Mouse (Mus musculus) lung, embryonic 15.5 days (tissue): ENCODE measurements at regions not wholly inside any gene's neighbourhood (a gene's known extent, or its start where the extent isn't known, plus 50 kb on each side); places are given as distances from the start of the nearest gene placed in this dataset.

Experiments used
- ATAC-seq: fragments of 200-750 bp; cut with Nextera tagmentation; 2 replicates; pipeline ENCODE4 v1.8.0; 2017; ENCODE audit warnings: moderate number of reproducible peaks, borderline replicate concordance; ENCODE audit not compliant: low FRiP score, low TSS enrichment; ENCODE audit errors: extremely low read depth
- H3K27ac ChIP-seq: fragments of 300-500 bp; sonication (generic); 2 replicates; pipeline ENCODE4 v1.5.1; 2015; ENCODE audit warnings: moderate library complexity, mild to moderate bottlenecking, inconsistent platforms
- H3K27me3 ChIP-seq: fragments of 300-500 bp; sonication (generic); 2 replicates; pipeline ENCODE4 v1.6.1; 2015; ENCODE audit warnings: inconsistent platforms
- H3K36me3 ChIP-seq: fragments of 300-500 bp; sonication (generic); 2 replicates; pipeline ENCODE4 v1.6.1; 2015; ENCODE audit warnings: inconsistent platforms
- H3K4me1 ChIP-seq: fragments of 300-500 bp; sonication (generic); 2 replicates; pipeline ENCODE4 v1.6.1; 2015; ENCODE audit warnings: inconsistent platforms
- H3K4me2 ChIP-seq: fragments of 300-500 bp; sonication (generic); 2 replicates; pipeline ENCODE4 v1.6.1; 2015; ENCODE audit warnings: inconsistent platforms, mild to moderate bottlenecking, moderate library complexity
- H3K4me3 ChIP-seq: fragments of 300-500 bp; sonication (generic); 2 replicates; pipeline ENCODE4 v1.5.1; 2015; ENCODE audit warnings: mild to moderate bottlenecking, inconsistent platforms
- H3K9ac ChIP-seq: fragments of 300-500 bp; sonication (generic); 2 replicates; pipeline ENCODE4 v1.6.1; 2015; ENCODE audit warnings: inconsistent platforms
- H3K9me3 ChIP-seq: fragments of 300-500 bp; sonication (generic); 2 replicates; pipeline ENCODE4 v1.6.1; 2016; ENCODE audit warnings: inconsistent platforms
- WGBS: fragments of 180-500 bp; shearing (Covaris S2); methylation state at CpG from one replicate; pipeline ENCODE4 v1.1.7; 2015; 5-methylcytosine and 5-hydroxymethylcytosine counted together

GRCm38 (mm10) chr10:45890088-45890626 is 312.5 kb downstream of the Hace1 start:
- H3K36me3 ChIP-seq = no peaks in the 10 kb centered on the region
- H3K27me3 ChIP-seq = no peaks in the 10 kb centered on the region
- H3K9ac ChIP-seq = no peak overlapping the region
- no peak overlapping the region for H3K4me2 ChIP-seq
- WGBS = 85% methylated on average over 9 of the region's 9 CpGs
- no peaks in the 10 kb centered on the region for H3K9me3 ChIP-seq
- no peak overlapping the region for H3K27ac ChIP-seq
- ATAC-seq = no peak
- 0 out of 2 replicates have a peak, but pooled peaks cover 4% of the 10 kb centered on the region for H3K4me1 ChIP-seq
- H3K4me3 ChIP-seq = no peak overlapping the region

DNA sequence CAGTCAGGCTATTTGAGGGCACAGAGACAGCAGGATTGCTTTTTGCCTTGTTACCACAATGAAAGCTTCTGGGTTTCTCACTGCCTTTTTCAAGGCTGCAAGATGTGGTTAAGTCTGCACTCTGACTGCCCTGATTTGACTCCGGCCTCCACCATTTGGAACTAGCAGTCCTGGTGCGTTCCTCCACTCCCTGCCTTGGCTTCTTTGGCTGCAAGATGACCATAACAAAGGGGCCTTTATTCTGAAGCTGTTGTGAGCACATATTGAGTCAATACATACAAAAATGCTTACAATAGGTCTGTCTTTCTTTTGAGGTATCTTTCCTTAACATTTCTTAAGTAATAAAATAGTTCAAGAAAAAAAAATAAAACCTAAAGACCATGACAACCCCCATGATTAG is 314.8 kb downstream of the Hace1 start:
- 73% methylated on average over 2 of the region's 2 CpGs for WGBS
- H3K9me3 ChIP-seq = no peaks in the 10 kb centered on the region
- no peak overlapping the region for H3K4me3 ChIP-seq
- H3K9ac ChIP-seq = no peak overlapping the region
- H3K4me1 ChIP-seq = 0 out of 2 replicates have a peak, but pooled peaks cover 4% of the 10 kb centered on the region
- H3K27ac ChIP-seq = no peak overlapping the region
- ATAC-seq = no peak
- H3K27me3 ChIP-seq = no peaks in the 10 kb centered on the region
- H3K36me3 ChIP-seq = no peaks in the 10 kb centered on the region
- no peak overlapping the region for H3K4me2 ChIP-seq

DNA sequence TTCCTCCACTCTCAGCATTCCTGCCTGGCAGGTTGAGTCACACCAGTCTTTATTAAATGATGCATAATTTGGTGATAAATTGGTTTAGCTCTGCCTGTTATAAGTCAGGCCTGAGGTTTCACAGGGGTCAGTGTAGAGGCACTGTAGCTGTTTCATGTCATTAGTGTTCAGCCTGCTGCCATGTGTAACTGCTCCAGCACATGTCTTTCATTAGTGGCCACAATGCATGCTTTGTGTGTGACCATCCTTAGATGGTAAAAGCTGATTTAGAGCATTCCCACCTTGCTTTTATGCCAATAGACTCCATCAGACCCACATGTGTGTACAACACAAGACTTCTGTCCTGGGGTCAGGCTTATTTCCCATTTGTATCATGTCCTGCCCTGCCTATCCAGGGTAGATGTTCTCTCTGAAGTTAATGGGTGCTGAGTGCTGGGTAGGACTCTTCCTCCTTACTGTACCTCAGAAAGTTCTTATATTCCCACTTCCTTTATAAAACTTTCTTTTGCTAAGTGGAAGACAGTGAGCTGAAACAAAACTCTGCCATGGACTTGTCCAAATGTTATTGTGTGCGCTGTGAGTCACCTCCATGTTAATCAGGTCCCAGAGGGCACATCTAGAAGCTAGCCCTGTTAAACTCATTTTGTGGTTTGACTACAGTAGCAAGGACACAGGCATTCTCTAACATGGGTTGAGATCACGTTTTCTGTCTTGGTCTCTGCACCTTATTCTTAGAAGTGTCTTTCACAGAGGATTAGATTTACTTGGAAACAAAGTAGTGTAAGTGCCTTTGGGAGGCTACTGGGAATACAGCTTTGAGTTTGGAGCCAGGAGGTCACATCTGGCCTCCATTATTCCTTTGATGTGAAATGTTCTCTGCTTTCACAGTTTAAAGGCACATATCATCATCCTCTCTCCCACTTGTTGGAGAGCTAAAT is 316.5 kb downstream of the Hace1 start:
- Histone ChIP-seq H3K9ac (no peak overlapping the region), H3K4me2 (no peak overlapping the region), H3K4me3 (no peak overlapping the region), H3K27me3 (no peaks in the 10 kb centered on the region), H3K4me1 (0 out of 2 replicates have a peak, but pooled peaks cover 4% of the 10 kb centered on the region), H3K36me3 (no peaks in the 10 kb centered on the region), H3K9me3 (no peaks in the 10 kb centered on the region), H3K27ac (no peak overlapping the region)
- 64% methylated on average over 2 of the region's 2 CpGs for WGBS
- ATAC-seq = no peak

GRCm38 (mm10) chr10:45916928-45917327 is 339.3 kb downstream of the Hace1 start:
- no peaks in the 10 kb centered on the region for H3K36me3 ChIP-seq
- no peak overlapping the region for H3K4me3 ChIP-seq
- ATAC-seq = no peak
- no peak overlapping the region for H3K27ac ChIP-seq
- no peaks in the 10 kb centered on the region for H3K9me3 ChIP-seq
- no peak overlapping the region for H3K4me2 ChIP-seq
- H3K9ac ChIP-seq = no peak overlapping the region
- WGBS = 22% methylated on average over 3 of the region's 3 CpGs
- H3K4me1 ChIP-seq = no peaks in the 10 kb centered on the region
- H3K27me3 ChIP-seq = no peaks in the 10 kb centered on the region

- no peaks in the 10 kb centered on the region for H3K4me1 ChIP-seq
Observed at GRCm38 (mm10) chr10:45925746-45926145, 348.1 kb downstream of the Hace1 start.

DNA sequence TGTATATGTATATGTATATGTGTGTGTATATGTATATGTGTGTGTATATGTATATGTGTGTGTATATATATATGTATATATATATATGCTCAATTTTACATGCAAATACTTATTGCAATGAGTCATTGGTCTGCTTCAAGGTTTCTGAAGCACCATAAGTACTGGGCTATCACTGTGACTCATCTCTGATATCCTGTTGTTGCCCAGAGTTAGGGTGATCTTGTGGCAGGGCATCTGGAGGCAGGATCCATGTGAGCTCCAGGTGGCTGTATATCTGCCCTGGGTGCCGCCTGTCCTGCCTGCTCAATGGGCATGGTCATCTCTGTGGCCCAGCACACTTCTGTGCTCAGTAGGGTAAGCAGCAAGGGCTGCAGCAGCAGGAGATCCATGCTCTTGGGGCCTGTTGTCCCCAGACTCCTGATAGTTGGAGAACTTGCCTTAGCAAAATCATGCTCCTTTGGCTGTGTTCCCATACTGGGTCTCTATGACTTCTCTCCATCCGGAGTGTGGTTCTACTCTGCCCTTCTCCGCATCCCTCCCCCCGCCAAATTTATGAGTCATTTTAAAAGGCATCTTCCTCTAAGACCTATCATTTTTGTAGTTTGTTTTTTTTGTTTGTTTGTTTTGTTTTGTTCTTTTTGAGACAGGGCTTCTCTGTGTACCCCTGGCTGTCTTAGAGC is 356.1 kb downstream of the Hace1 start:
- no peaks in the 10 kb centered on the region for H3K36me3 ChIP-seq
- WGBS = 85% methylated on average over 4 of the region's 4 CpGs
- H3K4me1 ChIP-seq = no peaks in the 10 kb centered on the region
- H3K9ac ChIP-seq = no peak overlapping the region
- H3K27ac ChIP-seq = no peak overlapping the region
- no peaks in the 10 kb centered on the region for H3K9me3 ChIP-seq
- no peak overlapping the region for H3K4me3 ChIP-seq
- no peak overlapping the region for H3K4me2 ChIP-seq
- ATAC-seq = no peak
- H3K27me3 ChIP-seq = no peaks in the 10 kb centered on the region

More at GRCm38 (mm10) chr10:45925746-45926145, 348.1 kb downstream of the Hace1 start:
- ATAC-seq = no peak
- Histone ChIP-seq H3K27ac (no peak overlapping the region), H3K4me3 (no peak overlapping the region), H3K4me2 (no peak overlapping the region), H3K36me3 (no peaks in the 10 kb centered on the region), H3K9ac (no peak overlapping the region), H3K27me3 (no peaks in the 10 kb centered on the region), H3K9me3 (no peaks in the 10 kb centered on the region)
- 39% methylated on average over 1 of the region's 1 CpGs for WGBS

GRCm38 (mm10) chr10:45957686-45958085 is 380.1 kb downstream of the Hace1 start:
- Histone ChIP-seq H3K27me3 (no peaks in the 10 kb centered on the region), H3K36me3 (no peaks in the 10 kb centered on the region), H3K9ac (no peak overlapping the region), H3K27ac (no peak overlapping the region), H3K9me3 (no peaks in the 10 kb centered on the region), H3K4me2 (no peak overlapping the region), H3K4me3 (no peak overlapping the region), H3K4me1 (no peaks in the 10 kb centered on the region)
- ATAC-seq = no peak

DNA sequence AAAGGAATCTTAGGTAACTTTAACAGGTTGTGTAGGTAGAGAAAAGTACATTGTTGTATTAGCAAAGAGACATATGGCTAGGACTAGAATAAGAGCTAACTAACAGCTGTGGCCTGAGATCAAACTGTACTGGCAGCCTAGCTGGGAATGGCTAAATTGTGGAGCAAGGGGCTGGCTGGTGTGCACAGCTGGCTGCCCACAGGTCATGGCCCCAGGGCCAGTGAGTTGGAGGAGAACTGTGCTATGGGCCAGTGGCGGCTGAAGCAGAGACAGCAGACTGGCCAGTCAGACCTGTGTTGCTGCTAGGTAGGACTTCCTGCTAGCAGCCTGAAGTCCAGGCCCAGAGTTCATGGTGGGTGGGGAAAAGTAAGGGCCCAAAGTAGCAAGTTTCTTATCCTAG is 394.6 kb downstream of the Hace1 start:
- no peak overlapping the region for H3K27ac ChIP-seq
- no peak overlapping the region for H3K9ac ChIP-seq
- no peak for ATAC-seq
- no peaks in the 10 kb centered on the region for H3K4me1 ChIP-seq
- no peaks in the 10 kb centered on the region for H3K36me3 ChIP-seq
- 43% methylated on average over 1 of the region's 1 CpGs for WGBS
- H3K4me3 ChIP-seq = no peak overlapping the region
- H3K27me3 ChIP-seq = no peaks in the 10 kb centered on the region
- H3K9me3 ChIP-seq = no peaks in the 10 kb centered on the region
- no peak overlapping the region for H3K4me2 ChIP-seq

DNA sequence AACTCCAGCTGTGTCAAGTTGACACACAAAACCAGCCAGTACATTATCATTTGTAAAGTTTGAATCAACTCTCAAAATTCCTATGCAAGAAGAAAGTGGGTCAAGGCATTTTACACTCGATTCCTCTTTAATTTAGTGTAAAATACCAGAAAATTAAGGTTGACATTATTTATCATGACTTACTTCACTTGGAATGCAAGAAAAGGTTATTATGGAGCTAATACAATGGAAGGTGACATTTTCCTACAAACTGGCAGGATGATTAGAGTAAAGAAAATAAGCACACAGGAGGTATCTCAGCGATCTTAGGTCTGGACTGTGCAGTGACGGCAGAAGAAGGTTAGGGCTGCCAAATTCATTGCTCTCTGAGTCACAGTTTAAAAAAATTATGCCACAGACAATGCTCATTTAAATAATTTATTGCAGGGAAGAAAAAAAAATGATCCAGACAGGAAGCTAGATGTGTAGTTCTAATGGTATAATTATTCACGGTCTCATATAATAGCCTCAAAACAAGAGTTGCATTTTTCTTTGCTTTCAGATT is 405.2 kb downstream of the Hace1 start:
- Histone ChIP-seq H3K4me1 (no peaks in the 10 kb centered on the region), H3K27ac (no peak overlapping the region)

GRCm38 (mm10) chr10:45983671-45984335 is 406.2 kb downstream of the Hace1 start:
- no peaks in the 10 kb centered on the region for H3K4me1 ChIP-seq
- no peak overlapping the region for H3K4me2 ChIP-seq
- H3K4me3 ChIP-seq = no peak overlapping the region
- H3K27ac ChIP-seq = no peak overlapping the region
- no peak overlapping the region for H3K9ac ChIP-seq
- no peak for ATAC-seq
- H3K36me3 ChIP-seq = no peaks in the 10 kb centered on the region
- 80% methylated on average over 6 of the region's 6 CpGs for WGBS
- no peaks in the 10 kb centered on the region for H3K9me3 ChIP-seq
- no peaks in the 10 kb centered on the region for H3K27me3 ChIP-seq

More for the DNA sequence above, 405.2 kb downstream of the Hace1 start:
- Histone ChIP-seq H3K4me3 (no peak overlapping the region), H3K36me3 (no peaks in the 10 kb centered on the region), H3K27me3 (no peaks in the 10 kb centered on the region), H3K9ac (no peak overlapping the region), H3K4me2 (no peak overlapping the region), H3K9me3 (no peaks in the 10 kb centered on the region)
- 65% methylated on average over 4 of the region's 4 CpGs for WGBS
- ATAC-seq = no peak

DNA sequence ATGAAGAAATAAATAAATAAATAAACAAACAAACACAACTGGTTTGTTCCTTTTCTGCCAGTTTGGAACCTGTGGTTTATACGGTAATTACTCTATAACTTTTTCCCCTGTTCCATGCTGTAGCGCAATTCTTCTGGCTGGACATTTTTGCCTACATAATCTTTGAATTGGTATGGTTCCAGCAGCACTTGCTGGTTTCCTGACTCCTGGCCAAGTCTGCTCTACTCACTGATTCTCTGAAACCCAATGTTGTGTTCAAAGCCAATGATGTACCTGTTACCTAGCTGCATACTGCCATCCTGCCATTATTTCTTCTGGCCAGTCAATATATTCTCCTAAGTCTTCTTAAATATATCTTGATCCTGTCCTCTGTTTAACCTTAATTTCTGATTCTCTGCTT is 408.7 kb downstream of the Hace1 start:
- no peaks in the 10 kb centered on the region for H3K9me3 ChIP-seq
- H3K27me3 ChIP-seq = no peaks in the 10 kb centered on the region
- no peaks in the 10 kb centered on the region for H3K36me3 ChIP-seq
- no peak overlapping the region for H3K4me3 ChIP-seq
- H3K27ac ChIP-seq = no peak overlapping the region
- no peaks in the 10 kb centered on the region for H3K4me1 ChIP-seq
- 72% methylated on average over 2 of the region's 2 CpGs for WGBS
- ATAC-seq = no peak
- H3K9ac ChIP-seq = no peak overlapping the region
- no peak overlapping the region for H3K4me2 ChIP-seq
